Mouse (Mus musculus) adrenal gland, adult 18-20 months (tissue): ENCODE data around the gene Lbh. TPM values are rescaled to one million over a fixed set of nuclear protein-coding genes. Genes with fewer than 3 reads are reported as not detected.

ENCODE experiments used
- DNase-seq, 2 experiments: peaks; one replicate each; pipeline ENCODE4 v3.0.0; 2021 to 2022; ENCODE audit warnings: low spot score in 2 of 2
- long read RNA-seq, 2 experiments: library from polyadenylated mRNA; stranded (forward); transcript quantifications; one replicate each; pipeline ENCODE4 v2.0.0; 2021
- total RNA-seq, 2 experiments: library from RNA; stranded (reverse); gene quantifications; 1 replicate in 1 of 2; 2 replicates in 1 of 2; pipeline ENCODE4 v1.2.3; 2021

Lbh gene
- total RNA-seq: 10 to 100 TPM; 25.4 to 27.2 TPM
- long read RNA-seq, experiment 1, partial matches to known transcripts: 0 of 2 reads
- long read RNA-seq, experiment 1, other reads (novel, unspliced or antisense): 2 of 2 reads
- long read RNA-seq, experiment 2, partial matches to known transcripts: 1 of 12 reads
- long read RNA-seq, experiment 2, other reads (novel, unspliced or antisense): 9 of 12 reads

DNA sequence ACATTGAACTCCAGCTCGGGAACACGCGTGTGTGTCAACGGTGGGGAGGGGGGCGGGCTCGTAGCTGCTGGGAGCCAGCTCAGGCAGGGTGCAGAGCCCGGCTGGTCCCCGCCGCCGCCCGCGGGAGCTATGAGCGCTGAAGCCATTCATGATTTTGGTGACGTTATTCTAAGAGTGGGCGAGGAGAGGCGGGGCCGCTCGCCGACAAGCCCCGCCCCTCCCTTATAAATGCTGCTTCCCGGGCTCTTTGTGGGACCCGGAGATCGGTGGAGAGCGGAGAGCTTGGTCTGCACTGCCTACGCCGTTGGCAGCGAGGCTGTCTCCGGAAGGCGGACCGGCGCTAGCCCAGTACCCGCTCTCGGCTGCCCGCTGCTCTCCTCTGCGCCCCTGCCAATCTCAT lies at the start of gene Lbh:
TSS of gene Lbh (plus strand) at position 253 of the 400 bp plus-strand sequence.
- peak; percentile 98 to 99 for DNase-seq

DNA sequence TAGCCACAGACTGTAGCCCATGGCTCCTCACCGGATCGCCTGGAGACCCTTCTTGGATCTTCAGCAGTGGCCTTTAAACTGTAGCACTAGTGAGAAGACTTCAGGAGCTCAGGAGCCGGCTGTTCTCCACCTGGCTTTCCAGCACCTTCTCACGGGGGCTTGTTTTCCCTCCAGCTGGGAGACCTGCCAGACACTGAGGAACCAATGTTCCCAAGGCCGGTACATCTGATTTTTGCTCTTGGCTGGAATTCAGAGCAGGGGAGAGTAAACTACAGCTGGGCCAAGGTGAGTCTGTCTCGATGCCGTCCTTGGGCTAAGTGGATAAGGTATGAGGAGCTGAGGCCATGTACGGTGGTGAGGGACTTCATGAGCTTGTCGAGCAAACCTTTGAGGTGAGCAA lies 39.1 kb upstream of the Lbh start:
- no peak for DNase-seq

DNA sequence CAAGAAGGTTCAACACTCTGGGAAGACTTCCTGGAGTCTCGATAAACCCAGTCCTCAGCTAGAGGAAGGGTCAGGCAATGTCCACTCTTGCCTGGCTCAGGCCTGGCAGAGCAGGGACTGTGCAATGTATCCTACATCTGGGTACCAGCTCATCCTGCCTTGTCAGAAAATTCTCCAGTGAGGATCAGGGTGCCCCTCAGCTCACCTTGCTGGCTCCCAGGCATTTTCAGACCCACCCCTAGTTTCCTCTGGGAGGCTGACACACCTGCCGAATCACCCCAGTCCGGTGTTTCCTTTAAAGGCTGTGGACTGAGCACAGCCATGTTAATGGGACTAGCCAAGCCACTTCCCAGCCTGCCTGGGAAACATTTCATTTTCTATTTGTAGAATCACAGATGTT lies 37.9 kb upstream of the Lbh start:
- DNase-seq: no peak

DNA sequence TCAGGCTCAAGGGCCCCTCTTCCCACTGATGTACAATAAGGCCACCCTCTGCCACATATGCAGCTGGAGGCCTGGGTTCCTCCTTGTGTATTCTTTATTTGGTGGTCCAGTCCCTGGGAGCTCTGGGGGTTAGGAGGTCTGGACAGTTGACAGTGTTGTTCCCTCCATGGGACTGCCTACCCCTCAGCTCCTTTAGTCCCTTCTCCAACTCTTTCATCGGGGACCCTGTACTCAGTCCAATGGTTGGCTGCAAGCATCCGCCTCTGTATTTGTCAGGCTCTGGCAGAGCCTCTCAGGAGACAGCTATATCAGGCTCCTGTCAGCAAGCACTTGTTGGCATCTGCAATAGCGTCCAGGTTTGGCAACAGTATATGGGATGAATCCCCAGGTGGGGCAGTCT lies 37.1 kb upstream of the Lbh start:
- DNase-seq: no peak

DNA sequence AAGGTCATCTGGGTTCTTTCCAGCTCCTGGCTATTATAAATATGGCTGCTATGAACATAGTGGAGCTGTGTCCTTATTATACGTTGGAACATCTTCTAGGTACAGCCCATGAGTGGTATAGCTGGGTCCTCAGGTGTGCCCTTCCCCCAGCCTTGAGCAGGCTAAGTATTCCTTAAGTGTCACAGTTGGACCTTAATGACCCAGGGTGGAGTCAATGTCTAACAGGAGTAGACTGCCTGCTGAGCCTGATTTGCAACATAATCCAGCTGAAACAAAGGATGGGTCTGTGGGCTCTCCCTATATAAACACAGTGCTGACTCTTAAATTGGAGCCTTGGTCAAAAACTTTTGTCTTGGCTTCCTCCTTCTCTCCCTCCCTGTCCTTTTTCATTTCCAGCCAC lies 36.3 kb upstream of the Lbh start:
- DNase-seq: no peak

DNA sequence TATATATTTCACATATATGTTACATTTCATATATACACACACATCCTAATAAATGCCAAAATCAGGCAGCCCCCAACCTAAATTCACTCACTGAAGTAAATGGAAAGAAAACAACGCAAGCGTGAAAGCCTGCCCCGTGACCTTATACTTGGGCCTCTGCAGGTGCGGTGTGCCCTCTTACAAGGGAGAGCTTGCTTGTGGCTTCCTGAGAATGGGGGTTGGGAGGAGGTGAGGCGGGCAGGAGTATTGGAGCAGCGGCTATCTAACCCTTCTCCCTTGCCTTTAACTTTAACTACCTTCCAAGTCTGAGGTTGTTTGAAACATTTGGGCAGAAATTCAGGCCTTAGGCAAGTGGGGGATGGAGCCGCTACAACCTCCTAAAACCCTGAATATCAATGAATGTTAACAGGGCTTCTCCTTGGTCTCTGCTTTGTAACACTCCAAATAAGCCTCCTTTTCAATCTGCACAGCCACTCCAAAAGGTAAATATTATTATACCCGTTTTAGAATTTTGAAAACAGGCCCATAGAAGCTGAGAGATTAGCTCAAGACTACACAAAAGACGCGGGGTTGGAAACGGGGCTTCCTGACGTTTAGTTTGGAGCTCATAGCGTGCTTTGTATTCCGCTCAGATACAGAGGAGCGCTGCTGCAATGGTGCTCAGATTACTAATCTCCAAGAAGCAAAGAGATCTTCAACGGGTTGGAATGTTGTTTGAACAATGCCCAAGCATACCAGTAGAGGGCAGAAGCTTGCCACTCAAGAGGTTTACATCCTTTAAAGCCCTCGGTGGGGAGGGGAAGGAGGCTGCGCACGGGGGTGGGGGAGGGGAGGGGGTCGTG lies 28.3 kb upstream of the Lbh start:
- DNase-seq: peak; percentile 31 to 32

DNA sequence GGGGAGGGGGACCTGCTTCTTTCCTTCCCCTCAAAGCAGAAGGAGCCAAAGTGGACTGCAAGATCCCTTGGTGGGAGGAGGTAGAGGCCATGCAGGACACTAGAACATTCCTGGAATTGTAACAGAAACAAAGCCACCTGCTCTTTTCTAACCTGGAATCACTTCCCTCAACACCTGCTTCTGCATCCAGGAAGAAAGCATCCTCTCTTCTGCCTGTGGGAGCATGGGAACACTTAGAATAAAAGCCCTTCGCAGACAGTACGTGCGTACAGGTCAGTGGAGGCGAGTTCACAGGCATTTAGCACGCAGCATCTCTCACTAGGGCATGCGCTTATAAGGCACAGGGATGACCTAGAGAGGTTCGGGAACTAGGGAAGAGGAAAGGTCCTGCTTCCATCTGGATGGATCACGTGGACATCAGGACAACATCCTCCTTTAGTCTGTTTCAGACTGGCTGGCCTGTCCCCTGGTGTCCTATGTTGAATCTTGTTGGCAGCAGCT lies 27.7 kb upstream of the Lbh start:
- no peak for DNase-seq

DNA sequence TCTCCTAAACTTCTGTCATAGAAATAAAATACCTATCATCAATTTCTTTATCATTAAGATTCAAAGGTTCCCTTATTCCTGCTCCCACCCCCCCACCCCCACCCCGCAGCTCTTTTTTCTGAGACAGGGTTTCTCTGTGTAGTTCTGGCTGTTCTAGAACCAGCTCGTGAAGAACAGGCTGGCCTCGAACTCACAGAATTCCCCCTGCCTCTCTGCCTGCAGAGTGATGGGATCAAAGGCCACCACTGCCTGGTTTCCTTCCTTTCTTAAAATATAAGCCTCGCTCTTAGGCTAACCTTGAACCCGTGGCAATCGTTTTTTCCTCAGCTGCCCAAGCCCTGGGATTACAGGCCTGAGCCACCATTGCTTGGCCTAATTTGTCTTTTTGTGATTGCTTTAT lies 26.5 kb upstream of the Lbh start:
- no peak for DNase-seq

DNA sequence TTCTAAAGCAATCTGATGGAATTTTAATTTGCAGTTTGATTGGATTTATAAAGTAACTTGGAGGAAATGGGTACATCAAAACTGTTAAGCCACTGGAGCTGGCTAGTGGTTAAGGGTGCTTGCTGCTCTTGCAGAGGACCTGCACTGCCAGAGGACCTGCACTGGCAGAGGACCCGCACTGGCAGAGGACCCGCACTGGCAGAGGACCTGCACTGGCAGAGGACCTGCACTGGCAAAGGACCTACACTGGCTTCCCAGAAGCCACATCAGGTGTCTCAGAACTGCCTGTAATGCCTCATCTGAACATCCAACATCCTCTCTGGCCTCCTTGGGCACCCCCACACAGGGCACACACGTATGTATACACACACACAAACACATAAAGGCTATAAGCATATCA lies 22.6 kb upstream of the Lbh start:
- DNase-seq: peak in 1 of 2 experiments; percentile 6

DNA sequence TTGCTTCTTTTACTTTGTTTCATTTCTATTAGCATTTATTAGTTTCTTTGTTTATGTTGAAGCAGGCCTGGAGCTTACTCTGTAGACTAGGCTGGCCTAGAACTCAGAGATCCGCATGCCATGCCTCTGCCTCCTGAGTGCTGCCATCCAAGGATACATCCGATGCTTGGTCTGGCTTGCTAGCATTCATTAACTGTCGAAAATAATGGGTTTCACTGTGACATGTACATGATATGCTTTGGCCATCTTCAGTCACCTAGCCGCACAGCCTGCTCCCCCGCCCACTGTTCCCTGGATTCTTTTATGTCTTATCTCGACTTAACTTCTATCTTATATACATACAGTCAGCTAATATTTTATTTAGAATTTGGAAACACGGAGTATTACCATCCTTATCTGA lies 21.0 kb upstream of the Lbh start:
- DNase-seq: no peak

DNA sequence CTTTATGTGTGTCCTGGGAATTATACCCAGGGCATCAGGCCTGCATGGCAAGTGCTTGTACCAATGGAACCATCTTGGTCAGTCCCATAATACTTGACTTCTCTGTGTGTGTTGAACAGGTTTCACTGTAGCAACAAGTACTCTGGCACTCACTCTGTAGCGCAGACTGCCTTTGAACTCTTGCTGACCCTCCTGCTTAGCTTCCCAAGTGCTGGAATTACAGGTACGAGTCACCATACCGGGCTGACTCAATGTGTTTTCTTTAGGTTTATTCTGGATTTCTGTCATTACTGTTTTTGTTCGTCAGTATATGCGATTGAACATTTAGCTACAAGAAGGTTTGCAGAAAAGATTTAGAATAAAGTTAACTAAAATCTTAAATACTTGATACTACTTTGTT lies 20.1 kb upstream of the Lbh start:
- no peak for DNase-seq

DNA sequence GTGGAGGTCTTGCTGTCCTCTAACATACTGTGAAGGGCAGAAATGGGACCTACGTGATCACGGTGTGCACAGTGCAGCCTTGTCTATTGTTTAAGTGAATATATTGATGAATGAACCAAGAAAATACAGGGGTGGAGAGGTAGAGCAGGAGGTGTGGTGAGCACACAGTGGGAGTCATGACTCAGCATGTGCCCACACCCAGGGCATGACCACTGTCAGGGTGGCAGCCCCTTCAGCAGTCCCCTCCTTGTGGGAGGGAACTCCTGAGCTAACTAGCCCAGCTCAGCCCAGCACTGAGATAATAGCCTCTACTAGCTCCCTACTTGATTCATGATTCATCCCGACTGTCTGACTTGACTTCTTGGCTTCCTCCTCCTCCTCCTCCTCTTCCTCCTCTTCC lies 19.3 kb upstream of the Lbh start:
- peak in 1 of 2 experiments; percentile 11 for DNase-seq

DNA sequence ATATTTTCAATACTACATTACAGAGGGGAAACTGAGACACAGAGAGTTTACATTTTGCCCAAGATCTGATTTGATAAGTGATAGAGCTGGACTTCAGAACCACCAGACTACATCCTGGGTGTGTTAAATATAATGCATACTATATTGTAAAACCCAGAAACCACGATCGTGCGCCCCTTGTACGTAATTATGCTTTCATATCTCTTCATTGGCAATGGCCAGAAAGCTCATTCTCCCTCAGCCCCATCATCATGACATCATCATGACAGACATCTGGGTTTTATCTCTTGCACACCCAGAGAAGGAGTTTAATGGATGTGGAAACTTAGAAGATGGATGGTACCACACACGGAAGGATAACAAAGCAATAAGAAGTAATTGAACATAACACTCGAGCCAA lies 17.1 kb upstream of the Lbh start:
- peak in 1 of 2 experiments; percentile 8 for DNase-seq

DNA sequence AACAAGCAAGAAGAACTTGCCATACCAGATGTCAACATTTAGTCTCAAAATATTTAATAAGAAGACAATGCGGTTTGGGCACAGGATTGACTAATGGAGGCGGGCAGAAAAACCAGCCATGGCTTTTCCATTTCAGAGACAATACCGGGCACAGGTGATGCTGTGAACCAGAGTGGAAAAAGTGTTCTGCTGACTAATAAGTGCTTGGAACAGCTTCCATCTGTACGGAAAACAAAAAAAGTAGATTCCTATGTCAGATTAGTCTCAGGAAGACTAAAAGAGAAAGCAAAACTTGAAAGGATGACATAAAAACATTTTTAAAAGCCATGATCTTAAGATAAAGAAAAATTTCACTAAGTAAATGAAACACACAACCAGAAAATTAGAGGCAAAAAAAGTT lies 16.4 kb upstream of the Lbh start:
- peak in 1 of 2 experiments; percentile 11 for DNase-seq

DNA sequence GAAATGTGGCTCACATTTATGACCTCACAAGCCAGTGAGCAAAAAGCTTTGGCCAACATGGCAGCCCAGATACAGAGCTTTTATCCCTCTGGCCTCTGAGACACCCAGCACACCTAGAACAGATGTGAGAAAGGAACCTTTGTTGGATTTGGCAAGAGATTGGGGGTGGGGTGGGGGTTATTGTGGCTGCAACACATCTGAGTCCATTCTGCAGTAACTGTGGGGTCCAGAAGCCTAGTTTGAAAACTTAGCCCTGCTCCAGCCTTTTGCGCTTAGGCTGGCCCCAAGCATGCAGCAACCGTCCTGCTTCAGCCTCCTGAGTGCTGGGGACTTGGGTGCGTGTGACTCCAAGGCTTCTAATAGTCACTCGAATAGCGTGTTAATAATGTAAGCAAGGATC lies 14.8 kb upstream of the Lbh start:
- peak in 1 of 2 experiments; percentile 10 for DNase-seq

DNA sequence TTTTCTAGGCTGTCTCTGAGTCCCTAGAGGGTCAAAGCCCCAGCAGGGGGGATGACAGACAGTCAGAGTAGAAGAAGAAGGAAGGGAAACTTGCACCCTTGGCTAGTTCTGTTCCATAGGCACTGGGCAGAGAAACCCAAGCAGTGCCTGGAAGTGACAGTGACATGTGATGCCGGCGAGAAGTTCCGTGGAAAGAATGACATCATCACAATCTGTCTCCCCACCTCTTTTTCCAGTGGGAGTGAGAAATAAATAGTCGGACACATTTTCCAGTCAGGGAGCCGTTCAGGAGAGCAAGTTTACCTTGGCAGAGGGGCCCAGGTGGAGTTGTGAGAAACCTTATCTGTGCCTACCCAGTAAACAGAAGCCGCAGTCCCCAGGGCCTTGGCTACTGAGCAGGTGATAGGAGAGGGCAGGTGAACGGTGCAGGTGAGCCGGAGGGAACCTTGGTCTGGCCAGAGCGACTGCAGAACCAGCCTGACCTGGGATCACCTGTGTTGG lies 14.1 kb upstream of the Lbh start:
- peak in 1 of 2 experiments; percentile 17 for DNase-seq

DNA sequence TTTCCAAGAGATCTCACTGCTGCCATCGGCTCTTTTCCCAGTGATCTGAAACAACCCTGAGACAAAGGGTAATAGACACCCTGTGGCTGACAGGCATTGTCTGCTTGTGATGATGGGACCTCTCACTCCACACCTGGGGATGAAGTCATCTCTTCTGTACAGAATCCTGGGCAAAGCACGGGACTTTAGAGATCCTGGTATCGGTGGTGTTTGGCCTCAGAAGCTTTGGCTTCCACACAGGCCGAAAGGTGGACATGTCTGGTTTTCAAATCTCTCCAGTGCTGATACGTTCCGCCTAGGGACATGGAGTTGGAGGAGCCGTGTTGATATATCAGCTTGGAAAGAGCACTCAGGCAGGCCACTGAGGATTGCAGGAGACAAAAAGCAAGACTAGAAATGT lies 13.2 kb upstream of the Lbh start:
- DNase-seq: peak in 1 of 2 experiments; percentile 9

DNA sequence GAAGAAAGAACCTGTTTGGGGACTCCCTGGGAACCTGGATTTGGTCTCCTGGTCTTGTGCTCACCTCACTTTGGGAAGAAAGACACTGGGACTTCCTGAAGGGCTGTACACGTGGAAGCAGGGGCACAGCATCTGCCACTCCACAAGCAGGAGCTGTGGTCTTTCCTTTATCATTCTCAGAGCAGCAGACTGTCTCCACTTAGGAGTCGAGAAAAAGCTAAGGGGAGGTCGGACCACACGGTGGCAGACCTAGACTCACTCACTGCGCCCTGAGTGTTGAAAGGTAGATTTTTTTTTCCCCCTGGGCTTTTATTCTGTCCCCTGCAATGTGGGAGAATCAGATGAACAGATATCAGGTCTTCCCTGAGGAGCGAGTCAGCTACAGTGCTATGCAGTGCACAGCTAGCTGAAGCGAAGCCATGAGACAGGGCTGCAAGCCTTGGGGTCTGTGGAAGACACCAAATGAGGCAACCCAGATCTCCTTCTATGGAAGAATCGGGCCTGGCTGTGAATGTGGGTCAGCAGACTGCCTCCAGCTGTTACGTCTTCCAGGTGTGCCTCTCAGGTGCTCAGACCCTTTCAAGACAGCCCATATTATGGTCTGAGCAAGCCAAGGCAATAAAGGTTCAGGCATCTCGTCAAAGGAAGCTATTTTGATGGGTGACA lies 11.7 kb upstream of the Lbh start:
- peak in 1 of 2 experiments; percentile 5 for DNase-seq

DNA sequence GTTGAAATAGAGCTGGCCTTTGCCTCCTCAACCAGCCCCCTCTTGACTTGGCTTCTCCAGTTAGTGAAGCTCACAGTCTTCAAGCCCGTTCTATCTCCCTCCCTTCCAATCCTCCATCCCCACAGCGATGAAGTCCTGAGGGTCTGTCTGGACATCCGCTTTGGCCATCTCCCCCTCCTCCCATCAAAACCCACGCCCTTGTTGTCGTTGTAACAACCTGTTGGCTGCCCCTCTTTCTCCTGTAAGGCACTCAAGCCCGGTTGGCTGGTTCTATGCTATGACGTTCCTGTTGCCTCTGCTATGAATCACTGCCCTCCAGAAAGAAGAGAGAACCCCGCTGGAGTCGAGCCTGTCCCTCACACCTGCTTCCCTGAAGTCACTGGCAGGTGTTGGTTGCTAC lies 10.9 kb upstream of the Lbh start:
- DNase-seq: peak in 1 of 2 experiments; percentile 1

DNA sequence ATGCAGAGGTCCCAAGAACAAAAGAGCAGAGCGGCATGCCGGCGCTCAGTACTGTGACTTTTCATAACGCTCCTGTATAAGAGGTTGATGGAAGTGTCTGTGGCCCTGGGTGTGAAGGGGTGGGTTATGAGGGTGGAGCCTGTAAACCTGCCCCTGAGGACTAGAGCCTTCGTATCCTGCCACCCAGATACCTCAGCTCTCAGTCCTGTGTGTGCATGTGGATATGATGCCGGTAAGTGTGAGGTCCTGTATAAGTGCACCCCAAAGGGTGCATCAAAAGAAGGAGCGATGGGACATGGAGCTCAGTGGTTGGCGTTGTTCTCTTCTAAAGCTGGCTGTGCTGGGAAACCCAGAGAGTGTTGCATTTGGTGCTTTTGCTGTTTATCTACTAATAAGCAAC lies 10.3 kb upstream of the Lbh start:
- DNase-seq: no peak

DNA sequence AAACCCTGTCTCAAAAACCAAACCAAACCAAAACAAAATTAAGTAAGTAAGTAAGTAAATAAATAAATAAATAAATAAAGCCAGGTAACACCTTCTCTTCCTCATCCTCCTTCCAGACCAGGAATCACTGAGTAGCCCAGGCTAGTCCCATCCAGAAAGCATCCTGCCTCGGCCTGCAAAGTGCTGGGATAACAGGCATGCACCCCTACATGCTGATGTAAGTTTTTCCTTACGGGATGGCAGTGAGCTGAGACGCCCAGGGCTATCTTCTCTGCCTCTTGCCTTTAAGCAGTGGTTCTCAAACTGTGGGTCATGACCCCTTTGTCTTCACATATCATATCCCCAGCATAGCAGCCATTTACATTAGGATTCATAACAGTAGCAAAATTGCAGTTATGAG lies 9.5 kb upstream of the Lbh start:
- DNase-seq: no peak
